Mouse (Mus musculus): ENCODE data around the gene Ltf.

- TF ChIP-seq EP300 (IDR thresholded peaks at IDR 0.05; ENCODE audit: low read depth in 1 of 2, low read length in 2 of 2) (no peak), USF1 (IDR thresholded peaks at IDR 0.05; ENCODE audit: low read depth, low read length) (no peak), POLR2A (IDR thresholded peaks at IDR 0.05; ENCODE audit: control insufficient read depth in 1 of 2, insufficient read depth in 1 of 2, low read depth in 1 of 2, low read length in 2 of 2, poor library complexity in 1 of 2) (no peak), GABPA (IDR thresholded peaks at IDR 0.05; ENCODE audit: low read depth, low read length) (no peak), TAL1 (IDR thresholded peaks at IDR 0.05; ENCODE audit: low read length) (no peak), HCFC1 (IDR thresholded peaks at IDR 0.05; ENCODE audit: low read depth, low read length) (no peak), ZC3H11A (IDR thresholded peaks at IDR 0.05; ENCODE audit: low read depth, low read length) (no peak), CHD2 (IDR thresholded peaks at IDR 0.05; ENCODE audit: low read length) (no peak)
Observed at GRCm38 (mm10) chr9:111058943-111059556, 40.0 kb downstream of the Ltf start.

Data from MEL (cell line).